Mouse (Mus musculus) embryonic facial prominence, embryonic 14.5 days (tissue): ENCODE results near the gene Ociad1. TPM values are rescaled to one million over a fixed set of nuclear protein-coding genes. Genes with fewer than 3 reads are reported as not detected.

Experiments used
- ATAC-seq: fragments of 200-750 bp; cut with Nextera tagmentation; 2 replicates; pipeline ENCODE4 v1.8.0; 2017; ENCODE audit warnings: low read depth, moderate number of reproducible peaks, moderate TSS enrichment
- DNase-seq: peaks from one replicate; pipeline ENCODE4 v3.0.0-alpha.2; 2015; ENCODE audit warnings: low spot score
- H3K27ac ChIP-seq: fragments of 300-500 bp; sonication (generic); replicated peaks from 2 replicates; pipeline ENCODE4 v1.5.1; 2014; ENCODE audit warnings: low read depth, mild to moderate bottlenecking, low read length, moderate library complexity
- H3K27me3 ChIP-seq: fragments of 300-500 bp; sonication (generic); replicated peaks from 2 replicates; pipeline ENCODE4 v1.6.1; 2014; ENCODE audit warnings: low read length; ENCODE audit not compliant: control insufficient read depth, insufficient read depth
- H3K36me3 ChIP-seq: fragments of 300-500 bp; sonication (generic); 2 replicates; pipeline ENCODE4 v1.6.1; 2014; ENCODE audit warnings: low read length, mixed read lengths; ENCODE audit not compliant: control insufficient read depth, insufficient read depth
- H3K4me1 ChIP-seq: fragments of 300-500 bp; sonication (generic); 2 replicates; pipeline ENCODE4 v1.6.1; 2014; ENCODE audit warnings: antibody characterized with exemption, low read length; ENCODE audit not compliant: control insufficient read depth, insufficient read depth
- H3K4me2 ChIP-seq: fragments of 300-500 bp; sonication (generic); 2 replicates; pipeline ENCODE4 v1.6.1; 2014; ENCODE audit warnings: low read depth, mild to moderate bottlenecking, low read length, moderate library complexity, mixed read lengths
- H3K4me3 ChIP-seq: fragments of 300-500 bp; sonication (generic); 2 replicates; pipeline ENCODE4 v1.5.1; 2014; ENCODE audit warnings: low read depth, mild to moderate bottlenecking, low read length
- H3K9ac ChIP-seq: fragments of 300-500 bp; sonication (generic); 2 replicates; pipeline ENCODE4 v1.6.1; 2014; ENCODE audit warnings: low read depth, mild to moderate bottlenecking, low read length, moderate library complexity, mixed read lengths
- H3K9me3 ChIP-seq: fragments of 300-500 bp; sonication (generic); 2 replicates; pipeline ENCODE4 v1.6.1; 2016; ENCODE audit warnings: low read length; ENCODE audit not compliant: control insufficient read depth
- WGBS: fragments of 180-500 bp; shearing (Covaris S2); extraction: QIAGEN DNeasy Blood & Tissue Kit; methylation state at CpG from one replicate; pipeline ENCODE4 v1.1.7; 2014; 5-methylcytosine and 5-hydroxymethylcytosine counted together
- polyA plus RNA-seq: library from polyadenylated mRNA; unstranded; fragments of >200 nt; fragmentation: Nextera tagmentation; extraction: Ambion mirVana; gene quantifications from 2 replicates; pipeline ENCODE4 v1.2.1, GENCODE M21; 2014

Ociad1 gene
- 143 and 145 TPM in 2 replicates for polyA plus RNA-seq

GRCm38 (mm10) chr5:73292502-73293457 is at the start of gene Ociad1:
Gene Ociad1 (plus strand): TSS chr5:73292784.
- peaks cover 24% of the 10 kb centered on the region for H3K36me3 ChIP-seq
- no peaks in the 10 kb centered on the region for H3K9me3 ChIP-seq
- peak within 1 kb of the TSS; percentile 94 for H3K27ac ChIP-seq
- peaks cover 3% of the 10 kb centered on the region for H3K4me1 ChIP-seq
- peak within 1 kb of the TSS; percentile 96 for H3K9ac ChIP-seq
- H3K4me2 ChIP-seq: peak within 1 kb of the TSS; percentile 70
- WGBS: under 1% methylated on average over 44 of the region's 58 CpGs
- DNase-seq (peak; percentile 99), ATAC-seq (peak; percentile 99)
- H3K27me3 ChIP-seq: no peaks in the 10 kb centered on the region
- H3K4me3 ChIP-seq: peak within 1 kb of the TSS; percentile 98

GRCm38 (mm10) chr5:73244403-73244802 is 48.2 kb upstream of the Ociad1 start:
- peak; percentile 55; the same call in 1 of the 2 replicates for ATAC-seq
- Histone ChIP-seq H3K36me3 (no peaks in the 10 kb centered on the region), H3K4me1 (no peaks in the 10 kb centered on the region; the same call in 1 of the 2 replicates), H3K9me3 (no peaks in the 10 kb centered on the region), H3K4me2 (no peak overlapping the region), H3K9ac (no peak overlapping the region), H3K4me3 (no peak overlapping the region), H3K27me3 (no peaks in the 10 kb centered on the region), H3K27ac (no peak overlapping the region)
- 58% methylated on average over 13 of the region's 13 CpGs for WGBS
- DNase-seq: peak; percentile 85

GRCm38 (mm10) chr5:73246414-73246813 is 46.2 kb upstream of the Ociad1 start:
- Histone ChIP-seq H3K36me3 (no peaks in the 10 kb centered on the region), H3K9me3 (no peaks in the 10 kb centered on the region), H3K4me2 (no peak overlapping the region), H3K27me3 (no peaks in the 10 kb centered on the region), H3K9ac (no peak overlapping the region), H3K4me1 (no peaks in the 10 kb centered on the region; the same call in 1 of the 2 replicates), H3K4me3 (no peak overlapping the region), H3K27ac (no peak overlapping the region)
- ATAC-seq (no peak), DNase-seq (no peak)
- 87% methylated on average over 6 of the region's 6 CpGs for WGBS

- Histone ChIP-seq H3K9ac (no peak overlapping the region), H3K27me3 (no peaks in the 10 kb centered on the region), H3K27ac (no peak overlapping the region), H3K9me3 (no peaks in the 10 kb centered on the region), H3K4me3 (no peak overlapping the region), H3K4me1 (no peaks in the 10 kb centered on the region), H3K4me2 (no peak overlapping the region), H3K36me3 (no peaks in the 10 kb centered on the region)
- ATAC-seq: no peak
- DNase-seq: no peak
- 51% methylated on average over 8 of the region's 8 CpGs for WGBS
These were observed 44.4 kb upstream of the Ociad1 start for GRCm38 (mm10) chr5:73248211-73248610.

- Histone ChIP-seq H3K36me3 (no peaks in the 10 kb centered on the region), H3K4me3 (no peak overlapping the region), H3K27ac (no peak overlapping the region), H3K4me1 (no peaks in the 10 kb centered on the region), H3K9me3 (no peaks in the 10 kb centered on the region), H3K4me2 (no peak overlapping the region), H3K9ac (no peak overlapping the region), H3K27me3 (no peaks in the 10 kb centered on the region)
- no peak for ATAC-seq
- WGBS: 94% methylated on average over 4 of the region's 4 CpGs
- no peak for DNase-seq
These were observed 43.2 kb upstream of the Ociad1 start for GRCm38 (mm10) chr5:73249341-73249740.

- no peak overlapping the region for H3K4me3 ChIP-seq
- ATAC-seq (no peak), DNase-seq (no peak)
- H3K27ac ChIP-seq: no peak overlapping the region
- H3K9ac ChIP-seq: no peak overlapping the region
- H3K36me3 ChIP-seq: no peaks in the 10 kb centered on the region
- H3K4me2 ChIP-seq: no peak overlapping the region
- H3K9me3 ChIP-seq: no peaks in the 10 kb centered on the region
- H3K4me1 ChIP-seq: peaks cover 5% of the 10 kb centered on the region; the same call in 1 of the 2 replicates
- no peaks in the 10 kb centered on the region for H3K27me3 ChIP-seq
These were observed 39.8 kb upstream of the Ociad1 start for GRCm38 (mm10) chr5:73252739-73253138.

- ATAC-seq (no peak), DNase-seq (peak; percentile 75)
- Histone ChIP-seq H3K9me3 (no peaks in the 10 kb centered on the region), H3K4me3 (peak overlapping the region; percentile 97), H3K4me1 (peaks cover 5% of the 10 kb centered on the region; the same call in 1 of the 2 replicates), H3K27ac (peak overlapping the region; percentile 95; the same call in 1 of the 2 replicates), H3K9ac (peak overlapping the region; percentile 91; the same call in 1 of the 2 replicates), H3K36me3 (no peaks in the 10 kb centered on the region), H3K27me3 (no peaks in the 10 kb centered on the region), H3K4me2 (peak overlapping the region; percentile 81)
- 33% methylated on average over 5 of the region's 5 CpGs for WGBS
These were observed 37.9 kb upstream of the Ociad1 start for GRCm38 (mm10) chr5:73254660-73255059.

- 0% methylated on average over 38 of the region's 129 CpGs for WGBS
- DNase-seq (peak; percentile 67), ATAC-seq (peak; percentile 66)
- Histone ChIP-seq H3K27ac (peak overlapping the region; percentile 95), H3K9ac (peak overlapping the region; percentile 91), H3K4me1 (peaks cover 5% of the 10 kb centered on the region; the same call in 1 of the 2 replicates), H3K4me2 (peak overlapping the region; percentile 81), H3K27me3 (no peaks in the 10 kb centered on the region), H3K9me3 (no peaks in the 10 kb centered on the region), H3K36me3 (no peaks in the 10 kb centered on the region), H3K4me3 (peak overlapping the region; percentile 97)
These were observed 37.0 kb upstream of the Ociad1 start for GRCm38 (mm10) chr5:73255321-73256251.
